Mouse (Mus musculus): ENCODE data around the gene R3hdml. TPM values are rescaled to one million over a fixed set of nuclear protein-coding genes. Genes with fewer than 3 reads are reported as not detected.

The R3hdml gene
- total and polyA plus RNA-seq, 2 experiments from 2014 or later = 0.56 to 1.1 TPM

DNA sequence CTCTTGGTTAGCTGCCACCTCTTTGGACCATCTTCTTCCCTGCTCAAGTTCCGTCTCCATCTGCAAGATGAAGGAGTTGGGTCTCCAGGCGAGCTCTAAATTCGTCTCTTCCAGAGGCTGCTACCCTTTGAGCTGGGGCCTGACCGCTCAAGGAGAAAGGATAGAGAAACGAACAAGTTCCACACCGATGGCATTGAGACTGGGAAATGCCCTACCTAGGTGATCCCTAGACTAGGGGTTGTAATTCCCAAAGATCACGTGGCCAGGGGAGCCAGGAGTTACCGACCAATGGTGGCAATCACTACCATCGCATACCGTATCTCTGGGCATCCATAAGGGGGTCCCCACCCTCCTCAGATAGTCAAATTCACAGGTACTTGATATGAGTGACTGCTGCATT lies 50.6 kb downstream of the R3hdml start:
- no peaks in the 10 kb centered on the region for H3K27me3 ChIP-seq (ENCODE audit: insufficient read depth, low read length)
- no peak for ATAC-seq
- H3K4me3 ChIP-seq (ENCODE audit: low read depth, low read length) = no peak overlapping the region
- H3K9me3 ChIP-seq (ENCODE audit: low read length) = no peaks in the 10 kb centered on the region
- no peak overlapping the region for H3K9ac ChIP-seq
- 88% methylated on average over 10 of the region's 10 CpGs for whole genome bisulfite sequencing
- H3K36me3 ChIP-seq (ENCODE audit: insufficient read depth) = no peaks in the 10 kb centered on the region
- H3K27ac ChIP-seq (ENCODE audit: low read depth, low read length) = no peak overlapping the region
- TF ChIP-seq CTCF (IDR thresholded peaks at IDR 0.05; ENCODE audit: low read depth) = no peak
- DNase-seq = no peak
- no peaks in the 10 kb centered on the region for H3K4me1 ChIP-seq (ENCODE audit: insufficient read depth)
- no peak overlapping the region for H3K4me2 ChIP-seq (ENCODE audit: low read depth)

DNA sequence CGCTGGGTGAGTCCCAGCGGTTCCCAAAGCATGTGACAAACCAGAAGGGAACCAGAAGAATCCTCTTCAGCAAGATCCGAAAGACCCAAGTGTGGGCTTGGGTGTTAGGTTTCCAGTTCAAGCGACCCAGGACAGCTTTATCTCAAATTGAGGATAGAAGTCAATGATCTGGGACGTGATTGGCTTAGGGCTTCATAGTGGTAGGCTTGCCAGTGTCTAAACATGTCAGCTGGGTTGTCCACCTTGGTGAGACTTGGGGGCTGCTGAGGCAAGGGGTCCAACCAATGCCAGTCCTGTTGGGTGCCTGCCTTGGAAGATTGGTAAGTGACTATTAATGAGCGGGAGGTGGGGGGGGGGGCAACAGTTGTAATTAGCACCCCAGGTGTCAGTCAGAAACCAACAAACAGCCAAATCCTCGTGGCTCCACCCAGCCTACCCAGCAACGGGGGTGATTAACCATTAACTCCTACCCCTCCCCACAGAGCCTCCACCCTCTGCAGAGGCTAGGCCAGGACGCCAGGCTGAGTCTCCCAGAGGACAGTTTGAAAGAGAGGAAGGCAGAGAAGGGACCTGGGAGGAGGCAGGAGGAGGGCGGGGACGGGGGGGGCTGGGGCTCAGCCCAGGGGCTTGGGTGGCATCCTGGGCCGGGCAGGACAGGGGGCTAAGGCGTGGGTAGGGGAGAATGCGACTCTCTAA lies 54.7 kb downstream of the R3hdml start:
- no peak for ATAC-seq
- Histone ChIP-seq H3K4me1 (ENCODE audit: insufficient read depth) (no peaks in the 10 kb centered on the region), H3K36me3 (ENCODE audit: insufficient read depth) (no peaks in the 10 kb centered on the region), H3K27ac (ENCODE audit: low read depth, low read length) (no peak overlapping the region), H3K9ac (no peak overlapping the region), H3K4me2 (ENCODE audit: low read depth) (no peak overlapping the region), H3K9me3 (ENCODE audit: low read length) (no peaks in the 10 kb centered on the region), H3K4me3 (ENCODE audit: low read depth, low read length) (no peak overlapping the region), H3K27me3 (ENCODE audit: insufficient read depth, low read length) (no peaks in the 10 kb centered on the region)
- no peak for TF ChIP-seq CTCF (IDR thresholded peaks at IDR 0.05; ENCODE audit: low read depth)
- no peak for DNase-seq
- 76% methylated on average over 14 of the region's 14 CpGs for WGBS

DNA sequence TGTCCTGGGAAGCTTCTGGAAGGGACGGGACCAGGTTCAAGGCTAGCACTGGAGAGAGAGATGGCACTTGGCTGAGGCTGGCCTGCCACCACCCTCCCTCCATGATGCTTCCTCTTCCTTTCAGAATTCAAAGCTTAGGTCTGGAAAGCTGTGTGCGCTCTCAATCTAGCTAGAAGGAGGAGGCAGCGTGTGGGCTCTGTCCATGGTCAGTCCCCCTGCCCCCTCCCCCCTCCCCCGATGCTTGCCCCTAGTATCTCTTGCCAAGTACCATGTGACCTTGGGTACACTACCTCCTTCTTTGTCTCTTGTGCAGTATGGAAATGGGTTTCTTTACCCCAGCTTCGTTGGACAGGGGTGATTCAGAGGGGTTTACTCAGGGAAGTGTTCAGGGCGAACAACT lies 56.7 kb downstream of the R3hdml start:
- no peaks in the 10 kb centered on the region for H3K27me3 ChIP-seq (ENCODE audit: insufficient read depth, low read length)
- no peak overlapping the region for H3K4me3 ChIP-seq (ENCODE audit: low read depth, low read length)
- no peak overlapping the region for H3K9ac ChIP-seq
- H3K4me1 ChIP-seq (ENCODE audit: insufficient read depth) = no peaks in the 10 kb centered on the region
- DNase-seq (no peak), ATAC-seq (no peak)
- no peaks in the 10 kb centered on the region for H3K9me3 ChIP-seq (ENCODE audit: low read length)
- TF ChIP-seq CTCF (IDR thresholded peaks at IDR 0.05; ENCODE audit: low read depth) = no peak
- H3K36me3 ChIP-seq (ENCODE audit: insufficient read depth) = no peaks in the 10 kb centered on the region
- H3K27ac ChIP-seq (ENCODE audit: low read depth, low read length) = no peak overlapping the region
- H3K4me2 ChIP-seq (ENCODE audit: low read depth) = no peak overlapping the region
- 58% methylated on average over 6 of the region's 6 CpGs for WGBS

DNA sequence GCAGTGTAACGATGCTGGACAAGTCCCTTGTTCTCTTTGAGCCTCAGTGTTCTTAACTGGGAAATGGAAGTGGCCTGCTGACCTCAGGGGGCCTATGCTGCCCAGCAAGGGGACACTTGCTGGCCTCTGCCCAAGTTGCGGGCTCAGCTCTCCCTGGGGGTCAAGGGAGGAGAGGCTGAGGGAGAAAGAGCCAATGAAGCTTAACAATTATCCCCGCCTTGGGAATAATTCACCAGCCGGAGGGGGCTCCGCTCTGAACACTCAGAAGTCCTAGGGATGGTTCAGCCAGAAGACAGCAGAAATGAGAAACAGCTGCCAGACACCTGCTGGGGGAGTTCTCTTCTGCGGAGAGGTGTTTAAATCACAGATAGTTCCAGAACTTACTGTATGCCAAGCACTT lies 57.7 kb downstream of the R3hdml start:
- Histone ChIP-seq H3K27ac (ENCODE audit: low read depth, low read length) (no peak overlapping the region), H3K9me3 (ENCODE audit: low read length) (no peaks in the 10 kb centered on the region), H3K9ac (no peak overlapping the region), H3K4me1 (ENCODE audit: insufficient read depth) (no peaks in the 10 kb centered on the region), H3K27me3 (ENCODE audit: insufficient read depth, low read length) (no peaks in the 10 kb centered on the region), H3K4me3 (ENCODE audit: low read depth, low read length) (no peak overlapping the region), H3K4me2 (ENCODE audit: low read depth) (no peak overlapping the region), H3K36me3 (ENCODE audit: insufficient read depth) (no peaks in the 10 kb centered on the region)
- WGBS = 34% methylated on average over 6 of the region's 6 CpGs
- no peak for TF ChIP-seq CTCF (IDR thresholded peaks at IDR 0.05; ENCODE audit: low read depth)
- DNase-seq (no peak), ATAC-seq (no peak)

Other genes with a start within 250 kb of the R3hdml start
- gene Jph2, start 94.3 kb upstream of the R3hdml start, total RNA-seq (2014; rRNA removed) = 0.69 and 1.9 TPM in 2 replicates
- 0.40 and 0.82 TPM in 2 replicates for gene Jph2, start 94.3 kb upstream of the R3hdml start, polyA plus RNA-seq (2015; fragmentation: Nextera tagmentation; extraction: Ambion mirVana)
- gene Oser1, start 67.6 kb upstream of the R3hdml start, total RNA-seq (2014; rRNA removed) = 25.2 and 26.6 TPM in 2 replicates
- 52.4 and 57.3 TPM in 2 replicates for gene Oser1, start 67.6 kb upstream of the R3hdml start, polyA plus RNA-seq (2015; fragmentation: Nextera tagmentation; extraction: Ambion mirVana)
- 95.2 and 106 TPM in 2 replicates for gene Gdap1l1, start 53.8 kb upstream of the R3hdml start, total RNA-seq (2014; rRNA removed)
- gene Gdap1l1, start 53.8 kb upstream of the R3hdml start, polyA plus RNA-seq (2015; fragmentation: Nextera tagmentation; extraction: Ambion mirVana) = 123 and 134 TPM in 2 replicates
- gene Fitm2, start 19.7 kb upstream of the R3hdml start, total RNA-seq (2014; rRNA removed) = 16.2 and 25.8 TPM in 2 replicates
- gene Fitm2, start 19.7 kb upstream of the R3hdml start, polyA plus RNA-seq (2015; fragmentation: Nextera tagmentation; extraction: Ambion mirVana) = 8.9 and 11.7 TPM in 2 replicates
- gene Hnf4a, start 14.5 kb downstream of the R3hdml start, total RNA-seq (2014; rRNA removed) = not detected in 2 replicates
- gene Hnf4a, start 14.5 kb downstream of the R3hdml start, polyA plus RNA-seq (2015; fragmentation: Nextera tagmentation; extraction: Ambion mirVana) = not detected in 2 replicates
- gene Ttpal, start 110.0 kb downstream of the R3hdml start, total RNA-seq (2014; rRNA removed) = 80.6 and 89.2 TPM in 2 replicates
- gene Ttpal, start 110.0 kb downstream of the R3hdml start, polyA plus RNA-seq (2015; fragmentation: Nextera tagmentation; extraction: Ambion mirVana) = 23.5 and 32.1 TPM in 2 replicates
- gene Serinc3, start 152.8 kb downstream of the R3hdml start, total RNA-seq (2014; rRNA removed) = 81.9 and 98.2 TPM in 2 replicates
- 26.4 and 31.7 TPM in 2 replicates for gene Serinc3, start 152.8 kb downstream of the R3hdml start, polyA plus RNA-seq (2015; fragmentation: Nextera tagmentation; extraction: Ambion mirVana)
- 114 and 138 TPM in 2 replicates for gene Pkig, start 166.1 kb downstream of the R3hdml start, total RNA-seq (2014; rRNA removed)
- gene Pkig, start 166.1 kb downstream of the R3hdml start, polyA plus RNA-seq (2015; fragmentation: Nextera tagmentation; extraction: Ambion mirVana) = 211 and 214 TPM in 2 replicates